Mouse (Mus musculus): Measurements from ENCODE around the gene Atxn2. TPM values are rescaled to one million over a fixed set of nuclear protein-coding genes. Genes with fewer than 3 reads are reported as not detected.
"Not testable (repeated sequence)": the region's sequence is repeated elsewhere in the genome, so short reads cannot be mapped to it uniquely, and the experiment has no call there.

Gene Atxn2
- polyA plus RNA-seq, 1 experiment from 2014 or later, result 68.6 TPM

DNA sequence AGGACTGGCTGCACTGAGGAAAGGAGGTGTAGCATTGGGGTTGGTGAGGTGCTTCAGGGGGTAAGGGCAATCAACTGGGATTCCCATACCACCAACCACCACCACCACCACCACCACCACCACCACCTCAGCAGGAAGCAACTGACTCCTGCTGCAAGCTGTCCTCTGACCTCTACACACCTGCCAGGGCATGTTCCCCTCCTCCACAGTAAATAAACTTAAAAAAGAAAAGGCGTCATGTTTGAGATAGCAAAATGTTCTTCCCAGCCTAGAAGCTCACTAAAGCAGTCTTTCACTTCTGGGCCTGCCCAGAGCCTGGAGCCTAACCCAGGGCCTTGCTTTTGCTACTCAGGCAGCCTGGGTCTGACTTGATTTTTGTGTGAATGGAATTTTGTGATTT lies 3.2 kb downstream of the Atxn2 start:
- Histone ChIP-seq H3K27ac (replicated peaks; ENCODE audit: low read depth, low read length) (no peak overlapping the region), H3K9ac (ENCODE audit: low read depth, low read length) (0 out of 2 replicates have a peak overlapping the region, but pooled peaks have one; percentile 8), H3K4me1 (ENCODE audit: control insufficient read depth, insufficient read depth, low read length) (peaks cover 27% of the 10 kb centered on the region), H3K4me2 (ENCODE audit: low read depth, low read length) (peak overlapping the region; percentile 70), H3K4me3 (ENCODE audit: low read depth, low read length) (no peak overlapping the region), H3K9me3 (ENCODE audit: control insufficient read depth, low read length) (no peaks in the 10 kb centered on the region), H3K27me3 (replicated peaks; ENCODE audit: control insufficient read depth, insufficient read depth, low read length) (no peaks in the 10 kb centered on the region), H3K36me3 (ENCODE audit: control insufficient read depth, insufficient read depth, low read length) (peaks cover 6% of the 10 kb centered on the region; the same call in 1 of the 2 replicates)
- 77% methylated on average over 1 of the region's 1 CpGs for WGBS
- DNase-seq (ENCODE audit: low spot score) (no peak), ATAC-seq (ENCODE audit: low read depth) (no peak)

DNA sequence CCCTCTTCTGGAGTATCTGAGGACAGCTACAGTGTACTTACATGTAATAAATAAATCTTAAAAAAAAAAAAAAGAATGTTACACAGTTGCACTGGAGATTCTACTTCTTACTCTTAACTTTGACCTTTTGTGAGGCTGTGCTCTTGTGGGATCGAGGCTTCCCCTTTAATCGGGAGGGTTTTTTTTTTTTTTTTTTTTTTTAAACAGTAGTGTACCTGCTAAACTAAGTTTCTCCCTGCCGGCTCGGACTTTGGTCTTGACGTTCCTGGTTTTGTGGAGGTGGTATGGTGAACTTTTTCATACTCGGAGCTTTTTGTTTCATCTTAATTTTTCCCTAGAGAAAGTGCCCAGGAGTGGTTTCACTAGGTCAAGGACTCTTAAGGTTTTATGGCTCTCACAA lies 3.8 kb downstream of the Atxn2 start:
- Histone ChIP-seq H3K36me3 (ENCODE audit: control insufficient read depth, insufficient read depth, low read length) (peaks cover 6% of the 10 kb centered on the region; the same call in 1 of the 2 replicates), H3K4me2 (ENCODE audit: low read depth, low read length) (no peak overlapping the region), H3K4me1 (ENCODE audit: control insufficient read depth, insufficient read depth, low read length) (peaks cover 27% of the 10 kb centered on the region), H3K27me3 (replicated peaks; ENCODE audit: control insufficient read depth, insufficient read depth, low read length) (no peaks in the 10 kb centered on the region), H3K27ac (replicated peaks; ENCODE audit: low read depth, low read length) (no peak overlapping the region), H3K4me3 (ENCODE audit: low read depth, low read length) (no peak overlapping the region), H3K9ac (ENCODE audit: low read depth, low read length) (no peak overlapping the region), H3K9me3 (ENCODE audit: control insufficient read depth, low read length) (no peaks in the 10 kb centered on the region)
- 74% methylated on average over 6 of the region's 6 CpGs for WGBS
- ATAC-seq (ENCODE audit: low read depth) (no peak), DNase-seq (ENCODE audit: low spot score) (no peak)

DNA sequence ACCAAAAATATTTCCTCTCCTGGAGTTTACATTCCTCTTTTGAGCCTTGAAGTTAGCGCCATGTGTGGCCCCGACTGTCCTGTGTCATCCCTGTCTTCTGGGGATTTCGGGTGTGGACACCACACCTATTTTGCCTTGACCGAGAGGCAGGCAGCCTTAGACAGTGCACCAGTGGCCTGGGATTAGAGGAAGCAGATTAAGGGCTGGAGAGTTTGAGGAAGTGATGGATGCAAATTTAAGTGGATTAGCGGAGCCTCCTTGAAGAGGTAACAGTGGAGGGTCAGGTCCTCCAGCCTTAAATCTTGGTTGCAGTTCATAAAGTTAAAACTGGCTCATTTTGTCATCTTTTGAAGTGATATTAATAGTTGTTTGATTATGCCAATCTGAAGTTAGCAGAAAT lies 7.3 kb downstream of the Atxn2 start:
- DNase-seq (ENCODE audit: low spot score), result no peak
- 76% methylated on average over 5 of the region's 5 CpGs for WGBS
- Histone ChIP-seq H3K27ac (replicated peaks; ENCODE audit: low read depth, low read length) (no peak overlapping the region), H3K27me3 (replicated peaks; ENCODE audit: control insufficient read depth, insufficient read depth, low read length) (no peaks in the 10 kb centered on the region), H3K4me1 (ENCODE audit: control insufficient read depth, insufficient read depth, low read length) (peaks cover 28% of the 10 kb centered on the region), H3K9me3 (ENCODE audit: control insufficient read depth, low read length) (no peaks in the 10 kb centered on the region), H3K4me3 (ENCODE audit: low read depth, low read length) (no peak overlapping the region), H3K9ac (ENCODE audit: low read depth, low read length) (no peak overlapping the region), H3K4me2 (ENCODE audit: low read depth, low read length) (no peak overlapping the region), H3K36me3 (ENCODE audit: control insufficient read depth, insufficient read depth, low read length) (peaks cover 6% of the 10 kb centered on the region; the same call in 1 of the 2 replicates)
- no peak for ATAC-seq (ENCODE audit: low read depth)

DNA sequence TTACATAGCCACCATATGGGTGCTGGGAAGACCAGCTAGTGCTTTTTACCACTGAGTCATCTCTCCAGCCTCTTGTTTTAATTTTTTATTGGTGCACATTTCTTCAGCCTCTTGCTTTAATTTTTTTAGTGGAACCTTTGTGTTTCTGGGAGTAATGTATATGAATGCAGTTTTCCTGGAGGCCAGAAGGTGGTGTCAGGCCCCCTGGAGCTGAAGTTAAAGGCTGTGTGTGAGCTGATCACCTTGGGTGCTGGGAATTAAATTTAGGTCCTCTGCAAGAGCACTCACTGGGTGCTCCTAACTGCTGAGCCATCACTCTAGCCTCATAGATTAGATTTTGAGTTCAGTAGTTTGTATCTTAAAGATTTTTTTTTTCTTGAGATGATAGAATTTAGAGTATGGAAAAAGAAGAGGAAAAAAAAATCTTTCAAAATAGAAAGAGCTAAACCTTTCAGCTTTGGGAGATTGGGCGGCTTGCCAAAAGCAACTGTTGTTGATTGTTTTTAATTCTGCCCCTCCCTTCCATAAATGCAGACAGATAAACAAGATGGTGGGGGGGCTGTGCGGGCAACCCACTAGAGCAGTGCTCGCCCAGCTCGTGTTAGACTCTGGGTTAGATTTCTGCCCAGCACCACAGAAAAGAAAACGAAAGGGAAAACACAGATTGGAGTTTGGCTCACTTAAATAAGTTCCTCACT lies 9.9 kb downstream of the Atxn2 start:
- WGBS, result 87% methylated on average over 5 of the region's 5 CpGs
- no peak for DNase-seq (ENCODE audit: low spot score)
- Histone ChIP-seq H3K9me3 (ENCODE audit: control insufficient read depth, low read length) (no peaks in the 10 kb centered on the region), H3K36me3 (ENCODE audit: control insufficient read depth, insufficient read depth, low read length) (peaks cover 6% of the 10 kb centered on the region; the same call in 1 of the 2 replicates), H3K4me3 (ENCODE audit: low read depth, low read length) (no peak overlapping the region), H3K9ac (ENCODE audit: low read depth, low read length) (no peak overlapping the region), H3K27me3 (replicated peaks; ENCODE audit: control insufficient read depth, insufficient read depth, low read length) (no peaks in the 10 kb centered on the region), H3K4me1 (ENCODE audit: control insufficient read depth, insufficient read depth, low read length) (peaks cover 9% of the 10 kb centered on the region; the same call in 1 of the 2 replicates), H3K4me2 (ENCODE audit: low read depth, low read length) (no peak overlapping the region), H3K27ac (replicated peaks; ENCODE audit: low read depth, low read length) (no peak overlapping the region)
- no peak for ATAC-seq (ENCODE audit: low read depth)

DNA sequence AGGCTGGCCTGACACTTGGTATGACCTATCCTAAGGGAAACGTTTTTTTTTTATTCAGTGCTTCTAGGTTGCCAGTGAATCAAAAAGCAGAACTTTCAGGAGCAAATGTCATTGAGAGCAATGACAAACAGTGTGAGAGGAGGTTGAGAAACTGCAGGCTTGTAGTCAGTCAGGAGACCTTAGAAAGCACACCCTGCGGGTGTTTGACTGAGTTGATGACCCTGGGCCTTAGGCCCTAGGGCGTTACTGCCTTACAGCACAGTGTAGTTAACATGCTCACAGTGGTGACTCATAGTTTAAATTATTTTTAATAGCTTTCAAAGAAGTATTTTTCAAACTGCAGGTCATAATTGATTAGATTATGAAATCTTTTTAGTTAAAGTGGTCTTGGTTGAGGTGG lies 10.7 kb downstream of the Atxn2 start:
- H3K9me3 ChIP-seq (ENCODE audit: control insufficient read depth, low read length), result no peaks in the 10 kb centered on the region
- H3K27me3 ChIP-seq (replicated peaks; ENCODE audit: control insufficient read depth, insufficient read depth, low read length), result no peaks in the 10 kb centered on the region
- H3K27ac ChIP-seq (replicated peaks; ENCODE audit: low read depth, low read length), result no peak overlapping the region
- DNase-seq (ENCODE audit: low spot score) (no peak), ATAC-seq (ENCODE audit: low read depth) (no peak)
- 0 out of 2 replicates have a peak, but pooled peaks cover 4% of the 10 kb centered on the region for H3K4me1 ChIP-seq (ENCODE audit: control insufficient read depth, insufficient read depth, low read length)
- H3K9ac ChIP-seq (ENCODE audit: low read depth, low read length), result no peak overlapping the region
- H3K4me2 ChIP-seq (ENCODE audit: low read depth, low read length), result no peak overlapping the region
- no peak overlapping the region for H3K4me3 ChIP-seq (ENCODE audit: low read depth, low read length)
- WGBS, result 69% methylated on average over 3 of the region's 3 CpGs
- H3K36me3 ChIP-seq (ENCODE audit: control insufficient read depth, insufficient read depth, low read length), result peaks cover 6% of the 10 kb centered on the region; the same call in 1 of the 2 replicates

DNA sequence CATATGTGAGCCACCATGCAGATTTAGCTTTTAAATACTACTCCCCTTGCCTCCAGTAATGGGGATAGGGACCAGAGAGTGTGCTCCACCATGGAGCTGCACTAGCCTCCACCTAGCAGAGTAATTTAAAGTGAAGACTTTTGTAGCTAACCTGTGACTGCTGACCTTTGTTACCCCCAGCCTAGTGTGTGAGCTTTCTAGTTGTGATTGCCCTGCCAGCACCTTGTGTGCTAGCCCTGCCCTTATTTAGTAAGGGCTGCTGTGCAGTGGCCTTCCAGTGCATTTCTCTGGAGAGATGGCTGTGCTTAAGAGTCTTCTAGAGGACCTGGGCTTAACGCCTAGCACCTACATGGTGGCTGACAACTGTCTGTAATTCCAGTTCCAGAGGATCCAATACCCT lies 13.5 kb downstream of the Atxn2 start:
- no peak overlapping the region for H3K9ac ChIP-seq (ENCODE audit: low read depth, low read length)
- no peaks in the 10 kb centered on the region for H3K9me3 ChIP-seq (ENCODE audit: control insufficient read depth, low read length)
- no peak overlapping the region for H3K4me3 ChIP-seq (ENCODE audit: low read depth, low read length)
- no peaks in the 10 kb centered on the region for H3K27me3 ChIP-seq (replicated peaks; ENCODE audit: control insufficient read depth, insufficient read depth, low read length)
- H3K36me3 ChIP-seq (ENCODE audit: control insufficient read depth, insufficient read depth, low read length), result no peaks in the 10 kb centered on the region; the same call in 1 of the 2 replicates
- WGBS, result 84% methylated on average over 1 of the region's 1 CpGs
- 0 out of 2 replicates have a peak, but pooled peaks cover 4% of the 10 kb centered on the region for H3K4me1 ChIP-seq (ENCODE audit: control insufficient read depth, insufficient read depth, low read length)
- ATAC-seq (ENCODE audit: low read depth) (no peak), DNase-seq (ENCODE audit: low spot score) (no peak)
- H3K27ac ChIP-seq (replicated peaks; ENCODE audit: low read depth, low read length), result no peak overlapping the region
- no peak overlapping the region for H3K4me2 ChIP-seq (ENCODE audit: low read depth, low read length)

DNA sequence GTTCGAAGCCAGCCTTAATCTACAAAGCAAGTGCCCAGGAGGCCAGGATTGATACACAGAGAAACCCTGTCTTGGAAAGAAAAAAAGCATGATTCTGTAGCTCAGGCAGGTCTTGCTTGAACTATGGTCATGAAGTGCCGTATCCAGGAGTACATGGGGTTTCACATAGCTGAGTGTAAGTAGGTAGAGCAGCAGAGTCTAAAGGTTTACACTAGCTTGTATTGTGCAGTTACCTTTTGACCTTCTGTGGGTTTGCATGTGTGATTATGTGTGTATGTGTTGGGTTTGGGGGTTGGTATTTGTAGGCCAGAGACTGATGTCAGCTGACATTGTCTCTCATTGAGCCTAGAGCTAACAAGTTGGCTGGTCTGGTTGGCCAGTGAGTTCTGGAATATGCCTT lies 18.9 kb downstream of the Atxn2 start:
- Histone ChIP-seq H3K27ac (replicated peaks; ENCODE audit: low read depth, low read length) (no peak overlapping the region), H3K4me1 (ENCODE audit: control insufficient read depth, insufficient read depth, low read length) (no peaks in the 10 kb centered on the region), H3K9ac (ENCODE audit: low read depth, low read length) (no peak overlapping the region), H3K27me3 (replicated peaks; ENCODE audit: control insufficient read depth, insufficient read depth, low read length) (no peaks in the 10 kb centered on the region), H3K4me2 (ENCODE audit: low read depth, low read length) (no peak overlapping the region), H3K9me3 (ENCODE audit: control insufficient read depth, low read length) (no peaks in the 10 kb centered on the region), H3K36me3 (ENCODE audit: control insufficient read depth, insufficient read depth, low read length) (peaks cover 4% of the 10 kb centered on the region; the same call in 1 of the 2 replicates), H3K4me3 (ENCODE audit: low read depth, low read length) (no peak overlapping the region)
- DNase-seq (ENCODE audit: low spot score), result no peak
- no peak for ATAC-seq (ENCODE audit: low read depth)
- 98% methylated on average over 2 of the region's 2 CpGs for WGBS

DNA sequence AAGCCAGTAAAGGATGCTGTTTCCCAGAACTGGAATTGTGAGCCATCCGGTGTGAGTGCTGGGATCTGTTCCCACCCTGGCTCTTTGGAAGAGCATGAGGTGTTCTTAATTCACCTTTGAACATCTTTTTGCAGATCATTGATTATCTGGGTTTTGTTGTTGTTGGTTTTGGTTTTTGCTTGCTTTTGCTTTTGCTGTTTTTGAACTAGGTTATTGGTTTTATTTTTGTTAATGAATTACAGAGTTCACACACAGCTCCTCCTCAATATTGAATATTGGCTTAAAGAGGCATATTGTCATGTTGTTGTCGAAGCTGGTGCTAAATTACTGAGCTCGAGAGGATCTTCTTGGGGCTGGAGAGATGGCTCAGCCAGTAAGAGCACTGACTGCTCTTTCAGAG lies 25.5 kb downstream of the Atxn2 start:
- WGBS, result 96% methylated on average over 3 of the region's 3 CpGs
- Histone ChIP-seq H3K9ac (ENCODE audit: low read depth, low read length) (no peak overlapping the region), H3K4me3 (ENCODE audit: low read depth, low read length) (no peak overlapping the region), H3K27me3 (replicated peaks; ENCODE audit: control insufficient read depth, insufficient read depth, low read length) (no peaks in the 10 kb centered on the region), H3K9me3 (ENCODE audit: control insufficient read depth, low read length) (no peaks in the 10 kb centered on the region), H3K36me3 (ENCODE audit: control insufficient read depth, insufficient read depth, low read length) (0 out of 2 replicates have a peak, but pooled peaks cover 4% of the 10 kb centered on the region), H3K27ac (replicated peaks; ENCODE audit: low read depth, low read length) (no peak overlapping the region), H3K4me2 (ENCODE audit: low read depth, low read length) (no peak overlapping the region), H3K4me1 (ENCODE audit: control insufficient read depth, insufficient read depth, low read length) (no peaks in the 10 kb centered on the region)
- DNase-seq (ENCODE audit: low spot score) (no peak), ATAC-seq (ENCODE audit: low read depth) (no peak)

DNA sequence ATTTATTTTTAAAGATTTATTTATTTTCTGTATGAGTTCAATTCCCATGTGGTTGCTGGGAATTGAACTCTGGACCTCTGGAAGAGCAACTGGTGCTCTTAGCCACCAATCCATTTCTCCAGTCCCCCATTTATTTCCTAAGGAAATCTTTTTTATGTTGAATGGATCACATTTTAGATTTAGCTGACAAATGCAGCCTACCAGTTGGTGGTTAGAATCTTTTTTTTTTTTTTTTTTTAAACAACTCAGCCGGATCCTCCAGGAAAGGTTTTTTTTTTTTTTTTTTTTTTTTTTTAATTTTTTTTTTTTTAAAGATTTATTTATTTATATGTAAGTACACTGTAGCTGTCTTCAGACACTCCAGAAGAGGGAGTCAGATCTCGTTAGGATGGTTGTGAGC lies 27.0 kb downstream of the Atxn2 start:
- not testable (repeated sequence) for ATAC-seq (ENCODE audit: low read depth); H3K4me2 ChIP-seq (ENCODE audit: low read depth, low read length); H3K4me3 ChIP-seq (ENCODE audit: low read depth, low read length); H3K4me1 ChIP-seq (ENCODE audit: control insufficient read depth, insufficient read depth, low read length); H3K36me3 ChIP-seq (ENCODE audit: control insufficient read depth, insufficient read depth, low read length); H3K9me3 ChIP-seq (ENCODE audit: control insufficient read depth, low read length); DNase-seq (ENCODE audit: low spot score); H3K27ac ChIP-seq (replicated peaks; ENCODE audit: low read depth, low read length); H3K27me3 ChIP-seq (replicated peaks; ENCODE audit: control insufficient read depth, insufficient read depth, low read length); H3K9ac ChIP-seq (ENCODE audit: low read depth, low read length)
- 65% methylated on average over 1 of the region's 2 CpGs for WGBS

Measured in embryonic facial prominence, embryonic 14.5 days (tissue).